Mouse (Mus musculus) gastrocnemius, postnatal 36 days (tissue): Measurements from ENCODE around the gene Gm20877. TPM values are rescaled to one million over a fixed set of nuclear protein-coding genes. Genes with fewer than 3 reads are reported as not detected.
"Not testable (repeated sequence)": the region's sequence is repeated elsewhere in the genome, so short reads cannot be mapped to it uniquely, and the experiment has no call there.

Source experiments
- DNase-seq, 2 experiments: peaks; one replicate each; pipeline ENCODE4 v3.0.0; 2022
- intact Hi-C: fragments of 180-260 bp; cut with DNase I; formaldehyde crosslinking; loops from one replicate; pipeline ENCODE4 v1.15.1; 2025
- long read RNA-seq, 2 experiments: library from polyadenylated mRNA; stranded (forward); transcript quantifications; one replicate each; pipeline ENCODE4 v2.0.0; 2021
- total RNA-seq, 2 experiments: library from RNA; stranded (reverse); gene quantifications; 2 replicates each; pipeline ENCODE4 v1.2.3; 2021

The Gm20877 gene
- not detected for total RNA-seq
- long read RNA-seq, experiment 1, result 0 reads
- long read RNA-seq, experiment 2, result 0 reads

DNA sequence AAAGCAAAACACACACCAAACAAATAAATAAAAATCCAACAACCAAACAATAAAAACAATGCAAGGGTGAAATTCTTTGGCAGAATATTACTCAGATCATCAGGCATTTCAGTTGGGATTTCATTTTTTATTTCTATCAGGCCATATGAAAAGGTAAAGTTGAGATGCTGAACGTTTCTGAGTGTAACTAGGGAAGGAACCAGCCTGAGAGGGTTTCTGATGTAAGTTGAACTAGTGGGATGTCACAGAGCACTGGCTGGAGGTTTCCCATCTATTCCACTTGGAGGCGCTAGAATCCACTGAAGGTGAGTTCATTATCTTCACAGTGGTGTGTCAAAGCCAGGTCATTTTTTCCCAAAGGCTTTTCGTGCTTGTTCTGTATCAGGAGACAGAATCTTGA is at the start of gene Gm20877:
Gm20877 (plus strand) TSS at position 301 of the 400 bp plus-strand sequence.
- intact Hi-C loops, DNase-seq: not testable (repeated sequence)
